ENCODE assay signal across 24 mouse cellular contexts in the genomic region with DNA sequence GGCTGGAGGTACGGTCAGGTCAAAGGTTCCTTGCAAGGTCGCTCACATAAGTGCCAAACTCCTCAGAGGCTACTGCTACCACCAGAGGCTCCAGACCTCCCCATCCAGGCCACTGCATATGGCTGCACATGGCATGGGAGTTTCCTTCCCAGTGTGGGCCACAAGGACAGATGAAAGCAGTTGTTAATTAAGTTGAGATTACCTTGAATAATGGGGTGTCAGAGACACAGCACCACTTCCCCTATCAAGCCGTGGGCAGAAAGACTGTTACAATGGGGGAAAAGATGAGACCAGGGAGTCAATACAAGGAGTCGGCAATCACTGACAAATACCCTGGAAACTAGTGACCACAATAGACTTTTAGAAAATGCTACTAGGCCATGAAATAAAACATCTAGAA.
A peak's percentile ranks its signal among the peaks of the same experiment; 100 is the strongest.
DNase-seq lines count a peak whose midpoint lies in the region; ATAC-seq and TF ChIP-seq lines count a peak whose summit lies in the region.
"Had no signal": no experiment of that assay in that cellular context is flagged by ENCODE, and none has a peak within 500 bp of the region (broad histone marks: within the 10 kb centered on the region; RNA-seq: fewer than 3 reads in every experiment).

No protein-coding gene starts in this region.

- H3K9ac ChIP-seq in liver, embryonic 12.5 days = no peak overlapping the region
- H3K9ac ChIP-seq in liver, postnatal 0 days (replicated peaks) = no peak overlapping the region
- H3K9ac ChIP-seq in liver, embryonic 15.5 days = no peak overlapping the region
- H3K9ac ChIP-seq: embryonic facial prominence, embryonic 12.5 days; embryonic facial prominence, embryonic 15.5 days; forebrain, postnatal 0 days; hindbrain, embryonic 12.5 days; hindbrain, embryonic 15.5 days had no signal

- H3K36me3 ChIP-seq in liver, embryonic 12.5 days = peaks cover 3% of the 10 kb centered on the region; the same call in 1 of the 2 replicates
- no peaks in the 10 kb centered on the region for H3K36me3 ChIP-seq in liver, postnatal 0 days (replicated peaks; ENCODE audit: insufficient read depth, low read length)
- H3K36me3 ChIP-seq in liver, embryonic 15.5 days (replicated peaks) = no peaks in the 10 kb centered on the region
- H3K36me3 ChIP-seq: embryonic facial prominence, embryonic 12.5 days; embryonic facial prominence, embryonic 15.5 days; hindbrain, embryonic 12.5 days; hindbrain, embryonic 15.5 days had no signal

- peak; percentile 48; the same call in 1 of the 2 replicates for ATAC-seq in liver, embryonic 12.5 days
- ATAC-seq in liver, postnatal 0 days = no peak
- peak; percentile 6; the same call in 1 of the 2 replicates for ATAC-seq in common myeloid progenitor, adult 5-6 weeks (replicated peaks; ENCODE audit: low read depth, poor library complexity, severe bottlenecking)
- no peak for ATAC-seq in liver, embryonic 15.5 days (ENCODE audit: insufficient read depth)
- peak; percentile 48 for ATAC-seq in megakaryocyte-erythroid progenitor cell, adult 5-6 weeks (replicated peaks; ENCODE audit: low FRiP score, low TSS enrichment, poor library complexity, severe bottlenecking)
- ATAC-seq: activated CD4-positive, CD25-positive, alpha-beta regulatory T cell, adult 4 months; CD4-positive, CD25-positive, alpha-beta regulatory T cell, adult 4 months; forebrain, embryonic 14.5 days; forebrain, postnatal 0 days had no signal

- H3K4me1 ChIP-seq in liver, embryonic 12.5 days = peaks cover 48% of the 10 kb centered on the region
- no peaks in the 10 kb centered on the region for H3K4me1 ChIP-seq in liver, postnatal 0 days (ENCODE audit: insufficient read depth)
- H3K4me1 ChIP-seq in liver, embryonic 15.5 days (replicated peaks) = peaks cover 15% of the 10 kb centered on the region
- H3K4me1 ChIP-seq: embryonic facial prominence, embryonic 12.5 days; embryonic facial prominence, embryonic 15.5 days; hindbrain, embryonic 12.5 days; hindbrain, embryonic 15.5 days had no signal

- no peak for DNase-seq in liver, postnatal 0 days
- no peak for DNase-seq in layer of hippocampus, adult 11-12 months (ENCODE audit: low spot score)
- DNase-seq in right cerebral cortex, postnatal 14 days = no peak
- DNase-seq in left cerebral cortex, postnatal 36 days (ENCODE audit: low spot score in 2 of 2) = no peak
- DNase-seq: adrenal gland, adult 8-10 months; adrenal gland, postnatal 25 days; cerebellum, adult 18-20 months; cerebellum, adult 9-10 months; cerebellum, postnatal 14 days; forebrain, postnatal 0 days; gastrocnemius, adult 2 months; gastrocnemius, postnatal 14 days had no signal

- no peaks in the 10 kb centered on the region for H3K9me3 ChIP-seq in liver, embryonic 12.5 days (replicated peaks)
- H3K9me3 ChIP-seq in liver, postnatal 0 days (ENCODE audit: low read length) = no peaks in the 10 kb centered on the region
- H3K9me3 ChIP-seq in liver, embryonic 15.5 days (replicated peaks) = no peaks in the 10 kb centered on the region
- H3K9me3 ChIP-seq: embryonic facial prominence, embryonic 15.5 days had no signal

- TF ChIP-seq EP300 in liver, postnatal 0 days (IDR thresholded peaks at IDR 0.05; ENCODE audit: low read depth) = no peak

- intact Hi-C loops in left cerebral cortex, postnatal 36 days (cut with DNase I) = no loop called here

- H3K4me2 ChIP-seq in liver, embryonic 12.5 days = no peak overlapping the region
- no peak overlapping the region for H3K4me2 ChIP-seq in liver, postnatal 0 days (ENCODE audit: low read depth, low read length)
- H3K4me2 ChIP-seq in liver, embryonic 15.5 days = no peak overlapping the region
- H3K4me2 ChIP-seq: embryonic facial prominence, embryonic 12.5 days; embryonic facial prominence, embryonic 15.5 days; heart, embryonic 11.5 days; hindbrain, embryonic 12.5 days; hindbrain, embryonic 15.5 days had no signal

- 53% methylated on average over 4 of the region's 4 CpGs for WGBS in liver, embryonic 12.5 days (ENCODE audit: insufficient replicate concordance)
- 66% methylated on average over 4 of the region's 4 CpGs for WGBS in liver, postnatal 0 days (ENCODE audit: insufficient replicate concordance)
- WGBS in liver, embryonic 15.5 days (ENCODE audit: insufficient replicate concordance) = 45% methylated on average over 4 of the region's 4 CpGs

- no peaks in the 10 kb centered on the region for H3K27me3 ChIP-seq in liver, embryonic 12.5 days (replicated peaks)
- H3K27me3 ChIP-seq in liver, postnatal 0 days (ENCODE audit: insufficient read depth, low read length) = no peaks in the 10 kb centered on the region
- H3K27me3 ChIP-seq in liver, embryonic 15.5 days = no peaks in the 10 kb centered on the region
- H3K27me3 ChIP-seq: embryonic facial prominence, embryonic 12.5 days; embryonic facial prominence, embryonic 15.5 days; hindbrain, embryonic 12.5 days; hindbrain, embryonic 15.5 days had no signal

- peak overlapping the region; percentile 82 for H3K27ac ChIP-seq in liver, embryonic 12.5 days
- H3K27ac ChIP-seq in liver, postnatal 0 days (ENCODE audit: low read depth) = no peak overlapping the region
- peak overlapping the region; percentile 51 for H3K27ac ChIP-seq in liver, embryonic 15.5 days (replicated peaks)
- H3K27ac ChIP-seq: embryonic facial prominence, embryonic 12.5 days; embryonic facial prominence, embryonic 15.5 days; gastrocnemius, adult 2 months; hindbrain, embryonic 12.5 days; hindbrain, embryonic 15.5 days had no signal

- H3K4me3 ChIP-seq in liver, embryonic 12.5 days = no peak overlapping the region
- no peak overlapping the region for H3K4me3 ChIP-seq in liver, postnatal 0 days (ENCODE audit: low read depth, low read length)
- no peak overlapping the region for H3K4me3 ChIP-seq in liver, embryonic 15.5 days (replicated peaks)
- H3K4me3 ChIP-seq: embryonic facial prominence, embryonic 12.5 days; embryonic facial prominence, embryonic 15.5 days; gastrocnemius, adult 2 months; hindbrain, embryonic 12.5 days; hindbrain, embryonic 15.5 days had no signal

- no peak for TF ChIP-seq CTCF in liver, postnatal 0 days (IDR thresholded peaks at IDR 0.05; ENCODE audit: low read depth)

Comparison
In these comparisons a context has a peak if more than half of its experiments do, and no peak if none do; other contexts are left out.
1. ATAC-seq: peak in liver, embryonic 12.5 days (single experiment), common myeloid progenitor, adult 5-6 weeks (single experiment) and megakaryocyte-erythroid progenitor cell, adult 5-6 weeks (single experiment); none in liver, postnatal 0 days (single experiment) and liver, embryonic 15.5 days (single experiment).